Mouse (Mus musculus): ENCODE data around the gene Cacna2d2.

Cacna2d2 gene

DNA sequence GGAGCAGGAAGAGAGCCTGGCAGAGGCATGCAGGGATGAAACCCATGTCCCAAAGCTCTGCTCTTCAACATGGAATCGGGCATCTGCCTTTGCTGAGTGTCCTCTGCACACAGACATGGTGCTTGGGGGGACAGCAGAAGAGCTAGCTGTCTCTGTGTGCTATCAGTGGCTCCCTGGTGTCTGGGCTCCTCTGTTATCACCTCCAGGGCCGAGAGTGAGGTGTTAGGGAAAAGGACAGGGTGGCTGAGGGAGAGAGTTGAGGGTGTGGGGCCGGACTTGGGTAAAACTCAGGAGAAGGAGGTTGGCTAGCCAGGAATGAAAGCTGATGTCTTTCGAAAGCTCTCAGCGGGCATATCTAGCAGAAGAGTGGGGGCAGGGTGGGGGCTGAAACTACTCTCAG, 63.5 kb downstream of the Cacna2d2 start:
- no peak for DNase-seq (ENCODE audit: low spot score)

DNA sequence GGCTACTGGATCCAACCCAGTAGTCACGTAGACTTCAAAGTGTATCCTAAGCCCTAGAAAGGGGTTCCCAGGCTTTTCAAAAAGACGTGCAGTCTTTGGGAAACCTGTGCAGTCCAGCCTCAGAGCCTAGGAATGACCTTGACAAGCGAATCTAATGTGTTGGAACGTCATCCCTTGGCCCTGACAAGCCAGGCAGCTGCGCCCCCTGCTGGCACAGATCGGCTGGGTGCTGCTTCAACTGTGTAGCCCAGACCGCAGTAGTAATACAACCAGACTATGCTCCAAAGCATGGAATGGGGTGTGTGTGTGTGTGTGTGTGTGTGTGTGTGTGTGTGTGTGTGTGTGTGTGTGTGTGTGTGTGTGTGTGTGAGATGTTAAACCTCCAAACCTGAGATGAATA, 64.1 kb downstream of the Cacna2d2 start:
- DNase-seq (ENCODE audit: low spot score): peak; percentile 78

DNA sequence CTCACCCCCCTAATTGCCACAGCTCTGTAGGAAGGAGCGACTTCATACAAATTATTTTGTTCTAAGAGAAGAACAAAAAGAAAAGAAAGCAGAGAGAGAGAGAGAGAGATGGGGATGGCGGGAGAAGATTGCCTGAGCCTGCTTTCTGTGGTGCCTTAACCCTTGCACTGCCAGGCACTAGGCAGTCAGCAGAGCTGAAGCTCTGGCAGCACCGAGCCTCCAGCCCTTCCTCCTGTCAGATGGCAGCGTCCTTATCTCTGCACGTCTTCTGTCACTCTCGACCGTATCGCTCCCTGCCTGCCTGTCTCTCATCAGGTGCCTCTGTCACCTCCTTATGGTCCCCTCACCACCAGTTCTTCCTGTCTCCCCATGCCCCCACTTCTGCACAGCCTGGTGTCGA, 64.7 kb downstream of the Cacna2d2 start:
- DNase-seq (ENCODE audit: low spot score): no peak

DNA sequence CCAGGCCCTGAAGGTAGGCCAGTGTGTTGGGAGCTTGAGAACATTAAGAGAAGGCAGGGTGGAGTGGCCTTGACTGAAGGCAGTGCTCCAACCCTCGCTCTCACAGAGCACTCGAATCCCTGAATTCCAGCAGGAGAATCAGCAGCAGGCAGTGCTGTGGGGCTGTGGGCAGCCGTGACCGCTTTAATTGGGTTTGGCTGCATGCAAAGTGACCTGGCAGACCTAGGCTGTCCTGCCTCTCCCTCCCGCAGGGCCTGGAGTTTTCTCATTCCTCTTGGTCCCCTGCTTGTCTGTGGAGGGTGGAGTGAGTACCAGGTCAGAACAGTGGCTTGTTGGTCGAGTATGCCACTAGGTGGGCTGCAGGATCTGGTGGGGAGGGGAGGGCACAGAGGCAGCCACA, 66.2 kb downstream of the Cacna2d2 start:
- no peak for DNase-seq (ENCODE audit: low spot score)

DNA sequence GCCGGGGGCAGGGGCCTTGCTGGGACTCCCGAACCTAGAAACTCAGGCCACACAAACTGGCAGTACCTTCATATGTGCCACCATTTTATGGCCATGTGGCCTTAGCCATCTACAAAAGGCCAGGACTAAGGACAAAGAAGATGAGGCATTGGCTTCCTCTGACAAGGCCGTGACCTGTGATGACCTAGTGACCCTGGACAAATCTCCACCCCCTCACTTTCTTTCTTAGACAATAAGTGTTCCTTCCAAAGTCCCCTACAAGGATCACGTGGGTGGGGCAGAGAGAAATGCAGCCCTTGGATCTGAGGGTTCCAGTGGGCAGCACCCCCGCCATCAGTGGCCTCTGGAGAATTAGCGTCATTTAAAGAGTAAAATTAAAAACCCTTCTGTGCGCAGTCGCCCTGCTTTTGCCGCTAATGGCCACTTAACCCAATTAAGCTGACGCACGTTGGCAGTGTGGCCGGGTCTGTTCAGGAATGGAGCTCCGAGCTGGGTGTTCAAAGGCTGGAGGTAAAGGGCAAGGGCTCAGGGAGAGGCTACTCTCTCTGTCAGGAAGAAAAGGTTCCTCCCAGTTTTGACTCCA, 69.9 kb downstream of the Cacna2d2 start:
- no peak for DNase-seq (ENCODE audit: low spot score)

DNA sequence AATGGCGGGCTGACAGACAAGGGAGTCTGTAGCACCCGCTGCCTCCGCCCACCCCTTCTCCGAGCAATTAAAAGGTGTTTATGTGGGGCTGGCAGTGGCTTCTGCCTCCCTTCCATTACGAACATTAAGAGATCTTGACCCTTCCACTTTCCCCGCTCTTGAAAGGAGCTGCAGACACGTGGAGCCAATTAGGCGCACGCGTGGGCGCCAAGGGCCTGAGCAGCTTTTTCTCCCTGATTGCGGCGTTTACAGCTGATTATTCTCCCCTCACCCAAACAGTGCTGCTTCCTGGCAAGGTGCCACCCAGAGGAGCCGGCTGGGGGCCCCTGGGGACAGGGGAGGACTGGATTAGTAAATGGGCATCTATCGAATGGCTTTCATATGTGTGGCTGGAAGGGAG, 71.0 kb downstream of the Cacna2d2 start:
- DNase-seq (ENCODE audit: low spot score): no peak

DNA sequence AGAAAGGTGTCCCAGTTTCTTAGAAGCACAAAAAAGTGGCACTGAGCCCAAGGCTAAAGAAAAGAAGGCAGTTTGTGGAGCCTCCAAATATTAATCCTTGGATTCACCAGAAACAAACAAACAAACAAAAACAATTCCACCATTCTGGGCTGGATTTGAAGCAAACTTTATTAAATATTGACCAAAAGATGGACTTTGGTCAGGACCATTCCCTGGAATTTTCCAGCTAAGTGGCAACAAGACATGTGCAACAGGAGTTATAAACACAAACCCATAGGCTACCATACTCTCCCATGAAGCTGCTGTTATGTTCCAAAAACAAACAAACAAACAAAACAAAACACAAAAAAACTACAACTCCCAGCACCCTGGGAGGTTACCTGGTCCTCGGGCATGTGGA, 74.6 kb downstream of the Cacna2d2 start:
- no peak for DNase-seq (ENCODE audit: low spot score)

DNA sequence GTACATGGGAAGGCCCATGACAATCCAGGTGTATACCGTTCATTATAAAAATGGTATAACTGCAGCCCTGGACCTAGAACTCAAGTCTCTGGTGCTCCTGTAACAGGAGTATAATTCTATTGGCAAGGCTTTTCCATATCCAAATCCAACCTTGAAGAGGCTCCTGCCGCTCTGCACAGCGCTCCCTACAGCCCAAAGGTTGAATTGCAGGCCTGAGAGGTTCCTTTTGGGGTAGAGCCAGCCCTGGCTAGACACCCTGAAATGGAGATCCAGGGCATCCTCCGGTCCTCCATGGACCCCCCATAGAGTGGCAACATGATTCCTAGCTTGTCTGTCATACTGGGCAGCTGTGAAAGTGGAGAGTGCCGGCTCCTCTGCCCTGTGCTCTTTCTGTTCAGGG, 79.6 kb downstream of the Cacna2d2 start:
- no peak for DNase-seq (ENCODE audit: low spot score)

DNA sequence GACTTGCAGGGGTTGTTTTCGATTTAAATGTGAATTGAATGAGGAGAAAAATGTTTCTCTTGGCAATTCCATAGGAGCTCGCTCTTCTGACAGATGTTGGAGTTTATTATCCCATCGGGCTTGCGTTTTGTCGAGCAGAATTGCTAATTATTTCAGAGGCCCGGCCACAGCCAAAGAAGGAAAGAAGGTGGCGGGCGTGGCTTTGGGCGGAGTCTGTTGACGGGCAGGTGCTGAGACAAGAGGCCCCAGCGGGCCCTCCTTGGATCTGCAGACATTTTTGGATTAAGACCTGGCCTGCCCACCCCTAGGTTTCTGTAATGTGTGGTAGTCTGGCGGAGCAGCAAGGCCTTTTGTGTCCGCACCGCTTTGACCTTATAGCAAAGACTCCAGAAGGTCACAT, 80.2 kb downstream of the Cacna2d2 start:
- no peak for DNase-seq (ENCODE audit: low spot score)

DNA sequence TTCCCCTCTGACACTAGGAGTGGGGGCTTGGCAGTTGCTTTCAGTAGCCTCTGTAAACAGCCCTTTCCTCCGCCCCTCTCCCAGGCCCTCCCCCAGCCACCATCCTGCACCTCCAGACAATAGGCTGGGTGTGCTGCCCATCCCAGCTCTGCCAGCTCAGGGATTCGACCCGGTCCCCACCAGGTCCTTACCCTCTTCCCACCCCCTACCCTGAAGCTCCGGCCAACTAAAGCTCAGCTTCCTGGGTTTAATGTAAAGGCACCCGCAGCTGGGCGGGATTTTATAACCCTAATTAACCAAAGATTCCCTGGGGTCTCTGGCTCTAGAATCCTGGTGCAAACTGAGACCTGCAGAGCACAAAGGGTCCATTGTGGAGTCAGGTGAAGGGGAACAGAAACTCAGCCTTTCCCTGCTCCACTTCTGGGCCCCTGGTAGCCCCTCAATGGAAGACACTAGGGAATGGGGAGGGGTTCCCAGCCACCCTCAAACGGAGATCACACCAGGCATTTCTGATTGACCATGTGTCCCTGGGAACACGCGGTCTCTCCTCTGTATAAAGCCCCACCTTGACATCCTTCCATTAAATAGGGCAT, 81.2 kb downstream of the Cacna2d2 start:
- DNase-seq (ENCODE audit: low spot score): no peak

DNA sequence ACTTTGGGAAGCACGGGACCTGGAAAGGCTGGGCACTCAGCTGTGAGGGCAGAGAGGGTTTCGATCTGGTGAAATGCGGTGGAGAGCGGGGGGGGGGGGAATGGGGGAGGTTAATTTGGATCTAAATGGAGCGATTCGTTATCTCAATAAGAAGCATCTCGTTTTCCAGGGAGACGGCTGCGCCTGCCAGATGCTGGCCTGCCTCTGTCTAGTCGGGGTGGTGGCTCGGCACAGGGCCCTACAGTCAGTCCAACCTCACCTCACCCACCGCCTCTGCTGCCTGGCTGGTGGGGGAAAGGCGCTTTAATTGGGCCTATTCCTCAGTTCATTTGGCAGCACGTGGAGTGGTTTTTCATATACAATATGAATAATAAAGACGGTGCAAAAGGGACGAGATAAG, 81.9 kb downstream of the Cacna2d2 start:
- DNase-seq (ENCODE audit: low spot score): no peak

DNA sequence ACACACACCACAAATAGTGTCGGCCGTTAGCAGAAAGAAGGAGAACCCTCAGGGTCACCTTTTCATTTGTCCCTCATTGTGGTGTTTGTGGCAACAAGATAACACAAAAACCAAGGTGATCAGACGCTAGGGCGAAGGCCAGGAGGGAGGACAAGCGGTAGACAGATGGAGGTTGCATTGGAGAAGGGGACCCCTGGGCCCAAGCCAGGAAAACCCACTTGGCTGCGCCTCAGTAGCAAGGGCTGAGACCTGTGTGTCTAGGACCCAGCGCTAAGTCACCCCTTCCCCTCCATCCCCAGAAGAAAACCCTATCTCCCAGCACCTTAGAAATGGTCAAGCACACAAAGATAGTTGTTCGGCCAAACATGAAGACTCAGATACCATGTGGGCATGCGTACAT, 82.6 kb downstream of the Cacna2d2 start:
- DNase-seq (ENCODE audit: low spot score): no peak

DNA sequence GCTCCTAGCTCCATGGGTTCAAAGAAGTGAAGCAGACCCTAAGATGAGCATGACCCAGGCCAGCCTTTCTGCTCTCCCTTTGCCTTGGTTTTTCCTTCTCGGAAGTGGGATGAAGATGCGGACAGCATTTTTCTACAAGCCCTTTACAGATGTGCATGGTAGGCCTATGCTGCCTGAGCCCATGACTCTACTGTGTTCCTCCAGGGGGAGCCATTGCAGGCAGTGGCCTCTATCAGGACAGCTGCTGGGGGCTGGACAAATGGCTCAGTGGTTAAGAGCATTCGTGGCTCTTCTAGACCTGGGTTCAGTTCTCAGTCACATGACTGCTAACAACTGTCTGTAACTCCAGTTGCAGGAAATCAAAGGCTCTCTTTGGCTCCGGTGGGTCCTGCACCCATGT, 83.4 kb downstream of the Cacna2d2 start:
- no peak for DNase-seq (ENCODE audit: low spot score)

DNA sequence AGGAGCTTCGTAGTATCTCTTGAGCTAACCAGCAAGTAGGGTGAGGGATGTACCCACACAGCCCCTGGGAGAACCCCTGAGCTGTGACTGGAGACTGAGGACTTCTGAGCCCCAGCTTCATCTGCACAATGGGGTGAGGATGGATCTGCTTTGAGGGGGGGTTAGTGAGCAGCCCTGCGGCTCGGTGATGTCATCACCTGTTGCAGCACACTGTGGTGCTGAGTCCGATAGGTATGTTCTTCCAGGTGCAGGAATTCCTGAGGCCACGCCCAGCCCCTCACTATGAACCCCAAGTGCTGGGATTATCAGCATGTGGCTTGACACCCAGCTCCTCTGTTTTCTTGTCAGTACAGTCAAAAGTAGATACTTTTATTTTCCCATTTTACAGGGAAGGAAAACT, 84.3 kb downstream of the Cacna2d2 start:
- no peak for DNase-seq (ENCODE audit: low spot score)

DNA sequence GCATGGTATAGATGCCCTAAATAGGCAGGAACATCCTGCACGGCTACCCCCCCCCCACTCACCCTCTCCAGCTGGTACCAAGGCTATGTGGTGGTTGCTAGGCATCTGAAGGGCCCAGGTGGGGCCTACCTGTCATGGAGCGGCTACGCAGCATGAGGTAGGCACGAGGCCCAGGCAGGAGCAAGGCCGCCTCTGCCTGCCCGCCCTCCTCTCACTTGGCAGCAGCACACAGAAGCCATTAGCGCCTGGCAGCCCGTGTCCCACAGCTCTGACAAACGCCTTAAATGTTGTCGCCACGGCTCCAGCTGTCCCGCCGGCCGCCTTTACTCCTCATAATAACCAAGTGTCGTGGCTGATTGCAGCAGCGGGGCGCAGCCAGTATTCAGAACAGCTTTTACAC, 84.9 kb downstream of the Cacna2d2 start:
- no peak for DNase-seq (ENCODE audit: low spot score)

DNA sequence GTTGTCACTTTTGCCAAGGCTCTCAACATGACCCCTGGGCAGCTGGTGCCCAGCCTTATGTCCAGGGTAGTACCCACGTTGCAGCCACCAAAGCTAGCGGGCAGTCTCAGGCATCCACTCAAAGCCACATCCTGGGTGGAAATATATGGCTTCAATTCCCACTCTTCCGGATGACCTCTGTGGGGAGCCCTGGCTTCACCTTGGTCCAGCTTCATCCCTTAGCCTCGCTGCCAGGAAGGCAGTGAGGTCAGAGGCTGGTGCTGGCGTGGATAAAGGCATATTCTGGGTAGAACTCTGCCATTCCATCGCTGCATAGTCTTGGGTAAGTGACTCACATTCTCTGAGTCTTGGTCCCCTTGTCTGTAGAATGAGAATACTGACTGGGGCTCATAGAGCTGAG, 85.4 kb downstream of the Cacna2d2 start:
- no peak for DNase-seq (ENCODE audit: low spot score)

DNA sequence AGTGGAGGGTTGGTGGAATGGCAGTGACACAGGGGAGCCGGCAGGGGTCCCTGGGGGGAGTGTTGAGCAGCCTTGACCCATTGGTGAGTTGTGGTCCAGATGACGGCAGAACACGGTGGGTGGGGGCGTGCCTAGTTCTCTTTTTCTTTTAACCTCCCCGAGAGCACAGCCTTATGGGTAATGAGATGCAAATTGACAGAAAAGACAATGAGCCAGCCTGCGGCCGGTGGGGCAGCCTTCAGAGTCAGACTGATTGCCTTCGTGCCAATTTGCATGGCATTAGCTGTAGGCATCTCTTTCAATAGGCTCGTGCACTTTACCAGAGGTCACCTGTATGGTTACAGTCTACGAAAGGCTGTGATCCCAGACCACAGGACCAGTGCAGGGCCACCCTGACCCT, 86.7 kb downstream of the Cacna2d2 start:
- no peak for DNase-seq (ENCODE audit: low spot score)

DNA sequence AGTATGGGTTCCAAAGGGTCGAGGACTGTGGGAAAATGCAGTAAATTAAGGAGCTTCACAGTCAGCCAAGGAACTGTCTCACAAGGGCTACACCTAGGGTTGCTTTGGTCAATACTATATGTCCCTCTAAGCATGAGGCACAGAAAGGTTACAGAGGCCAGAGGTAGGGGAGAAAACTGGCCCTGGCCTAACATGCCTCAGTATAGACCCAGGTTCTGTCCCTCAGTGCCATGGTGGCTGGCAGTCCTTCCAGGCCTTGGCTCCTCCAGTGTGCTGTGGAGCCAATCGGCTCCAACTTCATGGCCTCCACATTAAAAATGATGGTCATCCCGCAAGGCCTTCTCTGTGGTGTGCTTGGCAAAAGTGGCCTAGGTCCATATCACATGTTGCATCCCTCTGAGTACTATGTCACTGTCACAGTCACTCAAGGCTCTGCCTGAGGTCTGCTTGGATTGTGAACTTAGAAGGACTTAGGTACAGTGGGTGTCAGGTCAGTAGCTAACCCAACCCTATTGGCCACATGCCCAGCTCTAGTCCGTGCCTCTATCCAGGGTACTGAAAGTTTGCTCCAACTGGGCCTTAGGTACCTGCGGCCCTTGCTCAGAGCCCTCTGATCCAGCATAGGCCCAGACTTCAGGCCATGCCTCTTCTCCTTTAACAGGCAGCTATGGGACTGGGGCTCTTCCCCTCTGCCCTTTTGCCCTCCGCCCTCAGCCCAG, 87.3 kb downstream of the Cacna2d2 start:
- peak; percentile 49 for DNase-seq (ENCODE audit: low spot score)

DNA sequence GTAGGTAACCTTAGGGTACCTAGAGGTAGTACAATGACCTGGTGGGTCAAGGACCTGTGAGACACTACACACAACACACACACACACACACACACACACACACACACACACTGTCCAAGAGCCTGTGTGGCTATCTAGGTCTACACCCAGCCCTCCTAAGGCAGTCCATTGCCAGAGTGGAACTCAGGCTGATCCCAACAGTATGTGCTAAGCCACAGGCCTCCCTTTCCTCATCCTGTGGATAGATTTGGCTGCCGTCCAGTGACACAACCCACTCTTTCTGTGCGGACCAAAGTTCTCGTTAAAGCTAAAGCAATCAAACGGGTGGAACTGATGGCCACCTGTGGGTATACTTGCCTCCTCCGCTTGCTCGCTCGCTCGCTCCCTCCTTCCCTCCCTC, 90.7 kb downstream of the Cacna2d2 start:
- DNase-seq (ENCODE audit: low spot score): no peak

DNA sequence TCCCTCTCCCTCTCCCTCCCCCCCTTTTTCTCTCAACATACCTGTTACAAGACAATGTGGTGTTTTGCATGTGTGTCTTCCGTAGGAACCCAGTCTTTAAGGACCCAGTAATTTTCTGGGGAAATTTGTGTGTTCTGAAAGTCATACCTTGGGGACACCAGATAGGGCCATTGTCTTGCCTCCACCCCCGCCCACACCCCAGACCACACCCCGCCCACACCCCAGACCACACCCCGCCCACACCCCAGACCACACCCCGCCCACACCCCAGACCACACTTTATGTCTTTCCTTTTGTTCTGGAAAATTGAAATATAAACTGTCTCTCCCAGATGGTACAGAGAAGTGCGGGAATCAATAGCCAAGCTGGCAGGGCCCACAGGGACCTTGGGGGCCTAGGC, 91.2 kb downstream of the Cacna2d2 start:
- DNase-seq (ENCODE audit: low spot score): no peak

DNA sequence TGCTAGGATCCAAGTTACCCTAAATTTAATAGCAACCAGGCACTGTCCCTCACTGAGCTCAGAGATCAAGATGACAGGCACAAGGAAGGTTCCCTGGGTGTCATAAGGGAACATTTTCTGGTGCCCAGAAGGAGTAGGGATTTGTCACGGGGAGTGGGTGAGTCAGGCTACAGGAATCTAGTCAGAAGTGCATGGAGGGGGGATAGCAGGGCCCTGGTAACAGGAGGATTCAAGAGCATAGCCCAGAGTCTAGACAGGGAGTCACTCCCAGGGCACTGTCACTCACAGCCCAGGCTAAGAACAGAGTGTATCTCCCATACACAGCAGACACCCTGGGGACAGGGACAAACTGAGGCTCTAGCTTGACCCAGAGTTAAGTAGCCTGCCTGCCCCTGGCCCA, 94.1 kb downstream of the Cacna2d2 start:
- no peak for DNase-seq (ENCODE audit: low spot score)

DNA sequence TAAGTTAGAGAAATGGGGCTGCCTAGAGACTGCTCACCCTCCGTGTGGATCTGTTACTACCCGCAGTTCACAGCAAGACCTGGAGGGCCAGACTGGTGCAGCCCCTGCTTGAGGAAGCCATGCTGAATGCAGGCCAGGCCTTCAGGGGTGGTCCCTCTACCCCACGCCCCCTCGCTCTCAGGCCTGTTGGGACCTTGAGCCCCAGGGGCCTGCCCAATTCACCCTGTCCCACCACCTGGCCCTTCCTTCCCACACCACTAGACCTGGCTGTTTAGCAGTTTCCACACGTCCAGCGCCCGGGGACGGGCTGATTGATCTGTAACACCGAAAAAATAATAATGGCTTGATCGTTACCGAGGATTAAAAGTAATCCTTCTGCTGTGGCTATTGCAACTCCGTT, 94.8 kb downstream of the Cacna2d2 start:
- no peak for DNase-seq (ENCODE audit: low spot score)

DNA sequence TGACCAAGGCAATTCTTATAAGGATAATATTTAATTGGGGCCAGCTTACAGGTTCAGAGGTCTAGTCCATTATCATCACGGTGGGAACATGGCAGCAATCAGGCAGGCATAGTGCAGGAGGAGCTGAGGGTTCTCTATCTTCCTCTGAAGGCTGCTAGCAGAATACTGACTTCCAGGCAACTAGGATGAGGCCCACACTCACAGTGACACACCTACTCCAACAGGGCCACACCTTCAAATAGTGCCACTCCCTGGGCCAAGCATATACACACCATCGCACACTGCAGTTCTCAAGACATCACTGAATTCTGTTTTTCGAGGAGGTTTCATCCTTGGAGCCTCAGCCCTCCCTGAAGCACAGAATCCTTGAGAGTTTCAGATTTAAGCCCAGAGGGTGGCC, 96.9 kb downstream of the Cacna2d2 start:
- no peak for DNase-seq (ENCODE audit: low spot score)

DNA sequence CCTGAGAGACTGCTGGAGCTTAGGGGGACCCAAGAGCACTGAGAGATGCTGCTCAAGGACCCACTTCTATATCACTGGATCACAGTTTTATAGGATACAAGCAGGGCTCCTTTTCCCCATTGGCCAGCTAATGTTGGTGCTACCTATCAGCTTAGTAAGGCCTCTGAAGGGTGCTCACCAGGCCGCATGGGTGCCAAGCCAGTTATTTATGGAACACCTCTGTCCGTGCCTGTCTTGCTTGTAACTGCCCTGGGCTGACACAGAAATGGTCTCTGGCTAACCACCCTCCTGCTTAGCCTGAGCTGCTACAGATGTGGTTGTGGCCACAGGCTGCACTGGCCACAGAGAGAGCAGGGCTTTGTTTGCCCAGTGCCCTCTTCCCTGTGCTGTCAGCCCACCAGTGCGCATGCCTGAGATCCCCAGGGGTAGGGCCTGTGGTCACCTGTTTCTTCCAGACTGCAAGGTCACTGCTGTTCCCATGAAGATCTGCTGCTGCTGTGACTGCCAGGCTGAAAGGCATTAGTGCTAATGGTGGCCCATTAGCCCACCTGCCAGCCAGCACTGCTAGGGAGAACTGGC, 101.4 kb downstream of the Cacna2d2 start:
- DNase-seq (ENCODE audit: low spot score): no peak
